Mouse (Mus musculus): ENCODE data around the gene Phf21b.

- TF ChIP-seq CTCF (IDR thresholded peaks at IDR 0.05; ENCODE audit: borderline replicate concordance, insufficient read depth, low read length) (no peak), POLR2A (IDR thresholded peaks at IDR 0.05; ENCODE audit: low read depth, low read length) (no peak)
Measured at GRCm38 (mm10) chr15:84898077-84898476, 42.2 kb upstream of the Phf21b start.

All from embryonic fibroblast, embryonic 13.5 days (primary cell).